Comparison of ENCODE assay signal across 1 mouse cellular context in the genomic region with DNA sequence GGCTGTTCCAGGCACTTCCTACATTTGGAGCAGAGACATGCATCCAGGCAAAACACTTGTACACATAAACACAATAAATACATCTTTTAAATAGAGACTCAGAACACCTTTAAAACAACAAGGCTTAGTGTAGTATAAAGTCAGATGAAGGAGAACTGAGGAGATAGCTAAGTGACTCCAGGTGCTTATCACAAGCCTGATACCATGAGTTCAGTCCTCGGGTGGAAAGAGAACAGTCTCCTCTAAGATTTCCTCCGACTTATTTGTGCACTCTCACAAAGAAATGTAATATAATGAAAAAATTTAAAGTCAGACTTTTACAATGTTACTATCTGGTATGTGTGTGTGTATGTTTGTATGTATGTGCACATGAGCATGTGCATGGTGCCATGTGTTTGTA.
A peak's percentile ranks its signal among the peaks of the same experiment; 100 is the strongest.
TF ChIP-seq lines count a peak whose summit lies in the region.

No protein-coding gene starts in this region.

TF ChIP-seq in MEL, 35 proteins besides CTCF, POLR2A, EP300 and RAD21 (continued from another document):
- TF ChIP-seq E2F4 (IDR thresholded peaks at IDR 0.05; ENCODE audit: borderline replicate concordance, low read depth, low read length), result no peak
- peak; percentile 52; the same call in 1 of the 2 replicates for TF ChIP-seq SIN3A (IDR thresholded peaks at IDR 0.05; ENCODE audit: low read length)
- TF ChIP-seq MAZ (IDR thresholded peaks at IDR 0.05; ENCODE audit: low read depth, low read length), result no peak
- no peak for TF ChIP-seq NELFE (IDR thresholded peaks at IDR 0.05; ENCODE audit: low read depth, low read length)
- peak; percentile 44; the same call in 1 of the 2 replicates for TF ChIP-seq RCOR1 (IDR thresholded peaks at IDR 0.05; ENCODE audit: low read depth, low read length)
- 0 out of 2 replicates have a peak, but pooled peaks have one; percentile 42 for TF ChIP-seq MXI1 (IDR thresholded peaks at IDR 0.05; ENCODE audit: low read depth, low read length)
- TF ChIP-seq MEF2A (IDR thresholded peaks at IDR 0.05; ENCODE audit: extremely low read depth, insufficient replicate concordance, low read depth, low read length, poor library complexity, severe bottlenecking), result no peak
- peak; percentile 47; the same call in 1 of the 2 replicates for TF ChIP-seq MYC (IDR thresholded peaks at IDR 0.05; ENCODE audit: low read depth, low read length)
- TF ChIP-seq HCFC1 (IDR thresholded peaks at IDR 0.05; ENCODE audit: low read depth, low read length), result no peak
- peak; percentile 65; the same call in 1 of the 2 replicates for TF ChIP-seq TBP (IDR thresholded peaks at IDR 0.05; ENCODE audit: low read depth, low read length)
- TF ChIP-seq ZNF384 (IDR thresholded peaks at IDR 0.05; ENCODE audit: low read depth, low read length), result no peak
- no peak for TF ChIP-seq KAT2A (conservative IDR thresholded peaks at IDR 0.05; ENCODE audit: low read depth, low read length)
